ENCODE assay signal across 8 mouse cellular contexts in the genomic region with DNA sequence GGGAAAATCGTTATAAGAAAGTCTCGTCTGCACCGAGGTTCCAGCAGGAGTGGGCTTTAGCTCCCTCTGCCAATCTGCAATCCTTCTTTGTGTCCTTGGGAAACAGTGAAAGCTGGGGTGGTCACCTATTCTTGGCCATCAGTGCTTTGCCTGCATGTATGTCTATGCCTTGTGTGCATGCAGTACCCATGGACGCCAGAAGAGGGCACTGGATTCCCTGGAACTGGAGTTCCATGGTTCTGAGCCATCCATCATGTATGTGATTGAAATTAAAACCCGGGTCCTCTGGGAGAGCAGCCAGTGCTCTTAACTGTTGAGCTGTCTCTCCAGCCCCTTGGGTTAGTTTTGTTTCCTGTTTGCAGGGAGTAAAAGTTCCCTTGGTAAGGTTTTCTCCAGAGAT.
DNase-seq lines count a peak whose midpoint lies in the region; ATAC-seq and TF ChIP-seq lines count a peak whose summit lies in the region.
"Had no signal": no experiment of that assay in that cellular context is flagged by ENCODE, and none has a peak within 500 bp of the region (broad histone marks: within the 10 kb centered on the region; RNA-seq: fewer than 3 reads in every experiment).

No protein-coding gene starts in this region.

- H3K27me3 ChIP-seq in E14TG2a.4 (ENCODE audit: insufficient read depth, low read length), result 0 out of 2 replicates have a peak, but pooled peaks cover 5% of the 10 kb centered on the region
- peaks cover 19% of the 10 kb centered on the region for H3K27me3 ChIP-seq in Patski

- no peak for ATAC-seq in Patski
- 0 out of 2 replicates have a peak, but pooled peaks have one; percentile 26 for ATAC-seq in megakaryocyte progenitor cell, adult 5-6 weeks (replicated peaks; ENCODE audit: poor library complexity)

- POLR2A ChIA-PET in Patski (lab: Charles Lee), result no interaction called here

- CTCF ChIA-PET in Patski (lab: Charles Lee), result interaction anchor here (1.0 to 1.3 kb wide), 2 partner anchors 9 to 10 kb away, joined by 4 read pairs; no protein-coding TSS in a partner anchor

- H3K36me3 ChIP-seq in E14TG2a.4 (ENCODE audit: insufficient read depth, low read length), result no peaks in the 10 kb centered on the region

- H3K4me3 ChIP-seq in E14TG2a.4 (replicated peaks; ENCODE audit: low read length), result no peak overlapping the region

- H3K9me3 ChIP-seq in E14TG2a.4 (ENCODE audit: low read length), result peaks cover 11% of the 10 kb centered on the region

- no peaks in the 10 kb centered on the region for H3K4me1 ChIP-seq in E14TG2a.4 (replicated peaks; ENCODE audit: low read depth, low read length)

- TF ChIP-seq CTCF in E14TG2a.4 (conservative IDR thresholded peaks at IDR 0.05; ENCODE audit: low read length) (peak; percentile 96), Patski (IDR thresholded peaks at IDR 0.05) (peak; percentile 66)

- in situ Hi-C loops in Patski (cut with MboI; ENCODE audit: low pct_unique_long_range_greater_than_20kb), result loop anchor here (10.0 kb wide), 1 partner anchor 737 kb away; no protein-coding TSS in a partner anchor

- DNase-seq in layer of hippocampus, postnatal 10 days (ENCODE audit: low spot score in 2 of 2), result peak; percentile 32 to 39
- no peak for DNase-seq in layer of hippocampus, adult 11-12 months (ENCODE audit: low spot score)
- DNase-seq in Patski (ENCODE audit: low read depth, low spot score), result no peak
- no peak for DNase-seq in urinary bladder, postnatal 36 days (ENCODE audit: low spot score in 2 of 2)
- DNase-seq in layer of hippocampus, adult 9-11 months, result no peak
- DNase-seq: right cerebral cortex, postnatal 25 days had no signal

Comparison
In these comparisons a context has a peak if more than half of its experiments do, and no peak if none do; other contexts are left out.
1. DNase-seq: peak in layer of hippocampus, postnatal 10 days (2 of 2); none in layer of hippocampus, adult 11-12 months (single experiment), Patski (single experiment), urinary bladder, postnatal 36 days (0 of 2) and layer of hippocampus, adult 9-11 months (single experiment).